Mouse (Mus musculus) kidney, embryonic 15.5 days (tissue): ENCODE measurements around the gene Atp4b. TPM values are rescaled to one million over a fixed set of nuclear protein-coding genes. Genes with fewer than 3 reads are reported as not detected.
"Not testable (repeated sequence)": the region's sequence is repeated elsewhere in the genome, so short reads cannot be mapped to it uniquely, and the experiment has no call there.

Experiments used
- ATAC-seq: fragments of 200-750 bp; cut with Nextera tagmentation; replicated peaks from 2 replicates; pipeline ENCODE4 v1.8.0; 2017; ENCODE audit warnings: moderate TSS enrichment; ENCODE audit not compliant: low FRiP score
- H3K27ac ChIP-seq: fragments of 300-500 bp; sonication (generic); 2 replicates; pipeline ENCODE4 v1.5.1; 2015; ENCODE audit warnings: mild to moderate bottlenecking, inconsistent platforms
- H3K27me3 ChIP-seq: fragments of 300-500 bp; sonication (generic); 2 replicates; pipeline ENCODE4 v1.6.1; 2015; ENCODE audit warnings: inconsistent platforms
- H3K36me3 ChIP-seq: fragments of 300-500 bp; sonication (generic); 2 replicates; pipeline ENCODE4 v1.6.1; 2015; ENCODE audit warnings: inconsistent platforms
- H3K4me1 ChIP-seq: fragments of 300-500 bp; sonication (generic); 2 replicates; pipeline ENCODE4 v1.6.1; 2015; ENCODE audit warnings: inconsistent platforms
- H3K4me2 ChIP-seq: fragments of 300-500 bp; sonication (generic); 2 replicates; pipeline ENCODE4 v1.6.1; 2015; ENCODE audit warnings: moderate library complexity, mild to moderate bottlenecking, inconsistent platforms
- H3K4me3 ChIP-seq: fragments of 300-500 bp; sonication (generic); replicated peaks from 2 replicates; pipeline ENCODE4 v1.5.1; 2015; ENCODE audit warnings: mild to moderate bottlenecking, inconsistent platforms
- H3K9ac ChIP-seq: fragments of 300-500 bp; sonication (generic); 2 replicates; pipeline ENCODE4 v1.6.1; 2015; ENCODE audit warnings: mild to moderate bottlenecking, inconsistent platforms
- H3K9me3 ChIP-seq: fragments of 300-500 bp; sonication (generic); replicated peaks from 2 replicates; pipeline ENCODE4 v1.6.1; 2016; ENCODE audit warnings: inconsistent platforms
- WGBS: fragments of 180-500 bp; shearing (Covaris S2); methylation state at CpG from one replicate; pipeline ENCODE4 v1.1.7; 2015; ENCODE audit warnings: mixed read lengths; 5-methylcytosine and 5-hydroxymethylcytosine counted together
- polyA plus RNA-seq: library from polyadenylated mRNA; unstranded; fragments of >200 nt; fragmentation: Nextera tagmentation; extraction: Ambion mirVana; gene quantifications from 2 replicates; pipeline ENCODE4 v1.2.1, GENCODE M21; 2015

Gene Atp4b
- polyA plus RNA-seq, 1 experiment from 2014 or later: not detected

GRCm38 (mm10) chr8:13340650-13341049 lies 56.0 kb downstream of the Atp4b start:
- WGBS: 83% methylated on average over 8 of the region's 8 CpGs
- Histone ChIP-seq H3K9me3 (no peaks in the 10 kb centered on the region), H3K4me3 (peak overlapping the region; percentile 91; the same call in 1 of the 2 replicates), H3K27me3 (no peaks in the 10 kb centered on the region), H3K4me2 (peak overlapping the region; percentile 87), H3K4me1 (peaks cover 27% of the 10 kb centered on the region), H3K27ac (no peak overlapping the region), H3K9ac (0 out of 2 replicates have a peak overlapping the region, but pooled peaks have one; percentile 95), H3K36me3 (peaks cover 52% of the 10 kb centered on the region)
- no peak for ATAC-seq

GRCm38 (mm10) chr8:13339646-13339990 lies 57.0 kb downstream of the Atp4b start:
- Histone ChIP-seq H3K9ac (peak overlapping the region; percentile 95), H3K27ac (0 out of 2 replicates have a peak overlapping the region, but pooled peaks have one; percentile 79), H3K27me3 (no peaks in the 10 kb centered on the region), H3K4me1 (peaks cover 27% of the 10 kb centered on the region), H3K36me3 (peaks cover 42% of the 10 kb centered on the region), H3K4me3 (peak overlapping the region; percentile 91), H3K4me2 (peak overlapping the region; percentile 87), H3K9me3 (no peaks in the 10 kb centered on the region)
- 2% methylated on average over 11 of the region's 11 CpGs for WGBS
- ATAC-seq: no peak

- under 1% methylated on average over 65 of the region's 70 CpGs for WGBS
- Histone ChIP-seq H3K4me2 (peak overlapping the region; percentile 87), H3K27me3 (no peaks in the 10 kb centered on the region), H3K27ac (peak overlapping the region; percentile 79), H3K36me3 (peaks cover 36% of the 10 kb centered on the region), H3K4me3 (peak overlapping the region; percentile 91), H3K9me3 (no peaks in the 10 kb centered on the region), H3K4me1 (peaks cover 27% of the 10 kb centered on the region), H3K9ac (peak overlapping the region; percentile 95)
- peak; percentile 64 for ATAC-seq
These were observed 57.6 kb downstream of the Atp4b start for GRCm38 (mm10) chr8:13338901-13339645.

GRCm38 (mm10) chr8:13338255-13338860 lies 58.3 kb downstream of the Atp4b start, which contains the start of gene Tfdp1:
Tfdp1 (plus strand) TSS chr8:13338751.
- 2% methylated on average over 33 of the region's 72 CpGs for WGBS
- Histone ChIP-seq H3K4me3 (peak within 1 kb of the TSS; percentile 91), H3K27ac (peak within 1 kb of the TSS; percentile 79), H3K9ac (peak within 1 kb of the TSS; percentile 95), H3K4me1 (peaks cover 27% of the 10 kb centered on the region), H3K4me2 (peak within 1 kb of the TSS; percentile 87), H3K36me3 (peaks cover 29% of the 10 kb centered on the region), H3K9me3 (no peaks in the 10 kb centered on the region), H3K27me3 (no peaks in the 10 kb centered on the region)
- peak; percentile 97 for ATAC-seq

GRCm38 (mm10) chr8:13337678-13338077 lies 58.9 kb downstream of the Atp4b start:
- H3K9me3 ChIP-seq: no peaks in the 10 kb centered on the region
- H3K27ac ChIP-seq: peak overlapping the region; percentile 30; the same call in 1 of the 2 replicates
- ATAC-seq: no peak
- H3K36me3 ChIP-seq: peaks cover 22% of the 10 kb centered on the region
- 0 out of 2 replicates have a peak overlapping the region, but pooled peaks have one; percentile 95 for H3K9ac ChIP-seq
- no peaks in the 10 kb centered on the region for H3K27me3 ChIP-seq
- WGBS: 68% methylated on average over 3 of the region's 3 CpGs
- H3K4me2 ChIP-seq: peak overlapping the region; percentile 87
- H3K4me1 ChIP-seq: peaks cover 27% of the 10 kb centered on the region
- H3K4me3 ChIP-seq: no peak overlapping the region; the same call in 1 of the 2 replicates

- not testable (repeated sequence) for ATAC-seq
These were observed 59.4 kb downstream of the Atp4b start for GRCm38 (mm10) chr8:13337245-13337644.

More at GRCm38 (mm10) chr8:13337245-13337644, 59.4 kb downstream of the Atp4b start:
- WGBS: 81% methylated on average over 6 of the region's 6 CpGs
- not testable (repeated sequence) for H3K4me3 ChIP-seq, H3K9ac ChIP-seq, H3K27me3 ChIP-seq, H3K4me2 ChIP-seq, H3K9me3 ChIP-seq
- Histone ChIP-seq H3K27ac (peak overlapping the region; percentile 30; the same call in 1 of the 2 replicates), H3K4me1 (peaks cover 27% of the 10 kb centered on the region), H3K36me3 (peaks cover 18% of the 10 kb centered on the region)

Other genes starting within 250 kb of the Atp4b start
- 299 and 302 TPM in 2 replicates for gene Lamp1, start 237.7 kb downstream of the Atp4b start, polyA plus RNA-seq
- gene Grtp1, start 196.2 kb downstream of the Atp4b start, polyA plus RNA-seq: 19.3 and 21.3 TPM in 2 replicates
- 0.48 and 1.4 TPM in 2 replicates for gene Adprhl1, start 142.7 kb downstream of the Atp4b start, polyA plus RNA-seq
- 24.6 and 26.0 TPM in 2 replicates for gene Dcun1d2, start 108.7 kb downstream of the Atp4b start, polyA plus RNA-seq
- gene Tmco3, start 108.6 kb downstream of the Atp4b start, polyA plus RNA-seq: 41.4 and 45.1 TPM in 2 replicates
- 169 and 183 TPM in 2 replicates for gene Tfdp1, start 58.1 kb downstream of the Atp4b start, polyA plus RNA-seq
- gene Grk1, start 8.3 kb upstream of the Atp4b start, polyA plus RNA-seq: not detected in 2 replicates
- gene Tmem255b, start 38.4 kb upstream of the Atp4b start, polyA plus RNA-seq: 0.62 and 1.2 TPM in 2 replicates
- gene Gas6, start 97.7 kb upstream of the Atp4b start, polyA plus RNA-seq: 52.2 and 55.3 TPM in 2 replicates
- not detected in 2 replicates for gene 1700029H14Rik, start 165.6 kb upstream of the Atp4b start, polyA plus RNA-seq